Mouse (Mus musculus): Measurements from ENCODE around the gene Alg5. TPM values are rescaled to one million over a fixed set of nuclear protein-coding genes. Genes with fewer than 3 reads are reported as not detected.

The Alg5 gene
- total and polyA plus RNA-seq, 2 experiments from 2014 or later: 10.4 to 41.3 TPM

DNA sequence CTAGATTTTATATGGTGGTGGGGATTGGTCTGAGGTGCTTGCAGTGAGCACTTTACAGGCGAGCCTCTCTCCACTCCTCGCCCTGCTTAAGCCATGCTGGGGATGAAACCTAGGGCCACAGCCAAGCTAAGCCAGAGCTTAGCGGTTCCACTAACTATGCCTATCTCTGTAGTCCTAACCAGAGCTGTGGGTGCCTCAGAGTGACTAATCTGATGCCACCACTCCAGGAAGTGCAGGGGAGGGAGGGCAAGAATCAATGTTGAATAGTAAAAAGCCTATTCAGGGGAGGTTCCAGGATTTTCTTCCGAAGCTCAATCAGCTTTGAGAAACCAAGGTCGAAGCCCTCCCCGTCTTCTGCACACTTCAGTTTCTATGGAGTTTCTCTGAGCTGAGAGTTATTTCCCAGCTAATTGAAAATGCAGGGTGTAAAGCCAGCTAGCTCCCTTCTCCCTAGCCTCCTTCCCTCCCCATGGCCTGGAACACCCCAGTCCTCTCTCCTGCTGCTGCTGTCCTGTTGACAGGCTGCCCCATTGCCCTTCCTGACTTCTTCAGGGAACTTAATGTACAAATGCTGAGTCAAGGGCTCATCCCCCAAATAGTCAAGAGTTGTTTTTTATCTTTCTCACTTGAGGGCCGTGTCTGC lies 40.8 kb downstream of the Alg5 start:
- H3K4me2 ChIP-seq (ENCODE audit: low read depth, low read length): no peak overlapping the region
- DNase-seq (ENCODE audit: low spot score) (no peak), ATAC-seq (ENCODE audit: insufficient read depth, low read depth) (no peak)
- H3K36me3 ChIP-seq (replicated peaks; ENCODE audit: control insufficient read depth, insufficient read depth, low read length): no peaks in the 10 kb centered on the region
- no peak for TF ChIP-seq CTCF (IDR thresholded peaks at IDR 0.05; ENCODE audit: low read depth)
- no peak for TF ChIP-seq EP300 (IDR thresholded peaks at IDR 0.05; ENCODE audit: low read depth)
- H3K27me3 ChIP-seq (ENCODE audit: control insufficient read depth, insufficient read depth, low read length): no peaks in the 10 kb centered on the region
- WGBS: 59% methylated on average over 7 of the region's 7 CpGs
- H3K4me1 ChIP-seq (ENCODE audit: control insufficient read depth, insufficient read depth): no peaks in the 10 kb centered on the region
- H3K27ac ChIP-seq (ENCODE audit: low read depth): no peak overlapping the region
- H3K9ac ChIP-seq (replicated peaks; ENCODE audit: low read depth, low read length): no peak overlapping the region
- no peaks in the 10 kb centered on the region for H3K9me3 ChIP-seq (replicated peaks; ENCODE audit: control insufficient read depth, low read length)
- H3K4me3 ChIP-seq (ENCODE audit: low read depth, low read length): no peak overlapping the region

DNA sequence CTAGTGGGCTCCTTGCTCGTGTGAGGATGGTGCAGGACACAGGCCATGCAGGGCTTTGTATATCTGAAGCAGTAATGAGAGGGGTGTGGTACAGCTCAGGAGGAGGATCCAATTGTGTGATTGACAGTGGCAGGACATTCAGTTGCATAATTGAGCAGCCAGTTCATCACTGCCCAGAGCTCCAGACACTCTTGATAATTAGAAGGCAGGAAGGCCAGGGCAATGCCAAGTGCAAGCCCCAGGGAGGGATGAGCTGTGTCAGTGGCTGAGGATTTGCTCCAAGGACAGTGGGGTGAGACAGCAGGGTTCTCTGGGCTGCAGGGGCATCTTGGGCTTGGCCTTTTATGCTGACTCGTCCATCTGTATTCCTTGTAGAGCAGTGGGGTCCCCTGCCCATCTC lies 55.3 kb downstream of the Alg5 start:
- Histone ChIP-seq H3K4me3 (ENCODE audit: low read depth, low read length) (no peak overlapping the region), H3K36me3 (replicated peaks; ENCODE audit: control insufficient read depth, insufficient read depth, low read length) (0 out of 2 replicates have a peak, but pooled peaks cover 4% of the 10 kb centered on the region), H3K4me2 (ENCODE audit: low read depth, low read length) (no peak overlapping the region), H3K9ac (replicated peaks; ENCODE audit: low read depth, low read length) (no peak overlapping the region), H3K27me3 (ENCODE audit: control insufficient read depth, insufficient read depth, low read length) (no peaks in the 10 kb centered on the region), H3K9me3 (replicated peaks; ENCODE audit: control insufficient read depth, low read length) (peaks cover 6% of the 10 kb centered on the region; the same call in 1 of the 2 replicates), H3K27ac (ENCODE audit: low read depth) (no peak overlapping the region), H3K4me1 (ENCODE audit: control insufficient read depth, insufficient read depth) (no peaks in the 10 kb centered on the region)
- DNase-seq (ENCODE audit: low spot score): no peak
- WGBS: 61% methylated on average over 2 of the region's 2 CpGs
- ATAC-seq (ENCODE audit: insufficient read depth, low read depth): no peak
- TF ChIP-seq EP300 (IDR thresholded peaks at IDR 0.05; ENCODE audit: low read depth) (no peak), CTCF (IDR thresholded peaks at IDR 0.05; ENCODE audit: low read depth) (no peak)

DNA sequence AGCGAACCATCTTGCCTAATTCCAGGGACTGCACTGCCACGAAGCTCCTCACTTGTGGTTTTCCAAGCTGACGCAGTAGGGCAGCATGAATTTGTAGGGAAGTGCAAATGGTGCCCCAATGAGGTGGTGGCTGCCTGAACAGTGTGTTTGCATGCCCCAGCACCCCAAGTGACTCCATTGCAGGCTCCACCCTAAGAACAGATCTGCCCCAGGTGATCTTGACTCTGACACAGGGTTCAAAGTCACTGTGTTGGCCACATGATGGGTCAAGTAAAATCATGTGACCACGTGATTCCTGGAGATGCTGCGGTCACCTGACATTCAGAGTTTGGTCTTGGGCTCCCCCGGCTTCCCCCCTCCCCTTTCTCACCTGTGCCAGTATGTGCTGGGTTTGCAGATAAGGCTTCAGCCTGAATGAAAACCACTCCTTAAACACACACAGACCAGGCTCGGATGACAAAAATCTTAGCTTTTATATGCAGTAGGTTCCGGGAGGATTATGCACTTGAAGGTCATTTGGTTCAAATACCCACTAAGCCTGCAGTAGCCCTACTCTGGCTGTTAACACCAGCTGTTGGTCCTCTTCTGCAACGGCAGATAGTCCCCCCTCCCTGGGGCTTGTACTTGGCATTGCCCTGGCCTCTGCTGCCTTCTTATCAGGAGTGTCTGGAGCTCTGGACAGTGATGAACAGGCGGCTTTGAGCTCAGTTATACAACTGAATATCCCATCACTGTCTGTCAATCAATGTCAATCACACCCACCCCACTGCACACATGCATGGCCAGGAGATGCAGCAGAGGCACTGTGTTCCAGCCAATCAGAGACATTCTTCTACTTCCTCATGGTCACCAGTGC lies 56.7 kb downstream of the Alg5 start:
- H3K4me1 ChIP-seq (ENCODE audit: control insufficient read depth, insufficient read depth): no peaks in the 10 kb centered on the region
- TF ChIP-seq CTCF (IDR thresholded peaks at IDR 0.05; ENCODE audit: low read depth) (no peak), EP300 (IDR thresholded peaks at IDR 0.05; ENCODE audit: low read depth) (no peak)
- DNase-seq (ENCODE audit: low spot score) (no peak), ATAC-seq (ENCODE audit: insufficient read depth, low read depth) (0 out of 2 replicates have a peak, but pooled peaks have one; percentile 31)
- no peak overlapping the region for H3K27ac ChIP-seq (ENCODE audit: low read depth)
- no peaks in the 10 kb centered on the region for H3K27me3 ChIP-seq (ENCODE audit: control insufficient read depth, insufficient read depth, low read length)
- peaks cover 6% of the 10 kb centered on the region; the same call in 1 of the 2 replicates for H3K9me3 ChIP-seq (replicated peaks; ENCODE audit: control insufficient read depth, low read length)
- 56% methylated on average over 10 of the region's 10 CpGs for WGBS
- H3K9ac ChIP-seq (replicated peaks; ENCODE audit: low read depth, low read length): no peak overlapping the region
- H3K36me3 ChIP-seq (replicated peaks; ENCODE audit: control insufficient read depth, insufficient read depth, low read length): 0 out of 2 replicates have a peak, but pooled peaks cover 4% of the 10 kb centered on the region
- no peak overlapping the region for H3K4me2 ChIP-seq (ENCODE audit: low read depth, low read length)
- no peak overlapping the region for H3K4me3 ChIP-seq (ENCODE audit: low read depth, low read length)

DNA sequence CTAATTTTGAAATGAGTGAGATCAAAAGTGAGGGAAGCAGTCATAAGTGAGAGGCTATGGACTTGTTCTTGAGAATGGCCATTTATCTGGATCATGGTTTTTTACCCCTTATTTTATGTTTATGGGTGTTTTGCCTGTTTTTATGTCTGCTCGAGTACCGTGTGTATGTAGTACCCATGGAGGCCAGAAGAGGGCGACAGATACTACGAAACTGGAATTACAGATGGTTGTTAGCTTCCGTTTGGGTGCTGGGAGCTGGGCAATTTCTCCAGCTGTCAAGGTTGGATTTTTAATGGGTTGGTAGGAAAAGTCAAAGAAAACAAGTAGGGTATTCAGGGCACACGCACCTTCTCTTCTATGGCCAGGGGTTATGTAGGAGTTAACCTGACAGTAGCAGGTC lies 58.4 kb downstream of the Alg5 start:
- Histone ChIP-seq H3K4me1 (ENCODE audit: control insufficient read depth, insufficient read depth) (no peaks in the 10 kb centered on the region), H3K36me3 (replicated peaks; ENCODE audit: control insufficient read depth, insufficient read depth, low read length) (0 out of 2 replicates have a peak, but pooled peaks cover 4% of the 10 kb centered on the region), H3K4me3 (ENCODE audit: low read depth, low read length) (no peak overlapping the region), H3K27ac (ENCODE audit: low read depth) (no peak overlapping the region), H3K27me3 (ENCODE audit: control insufficient read depth, insufficient read depth, low read length) (no peaks in the 10 kb centered on the region), H3K9me3 (replicated peaks; ENCODE audit: control insufficient read depth, low read length) (peaks cover 6% of the 10 kb centered on the region; the same call in 1 of the 2 replicates), H3K4me2 (ENCODE audit: low read depth, low read length) (no peak overlapping the region), H3K9ac (replicated peaks; ENCODE audit: low read depth, low read length) (no peak overlapping the region)
- DNase-seq (ENCODE audit: low spot score) (no peak), ATAC-seq (ENCODE audit: insufficient read depth, low read depth) (no peak)
- WGBS: 86% methylated on average over 6 of the region's 6 CpGs
- TF ChIP-seq CTCF (IDR thresholded peaks at IDR 0.05; ENCODE audit: low read depth): no peak
- TF ChIP-seq EP300 (IDR thresholded peaks at IDR 0.05; ENCODE audit: low read depth): no peak

DNA sequence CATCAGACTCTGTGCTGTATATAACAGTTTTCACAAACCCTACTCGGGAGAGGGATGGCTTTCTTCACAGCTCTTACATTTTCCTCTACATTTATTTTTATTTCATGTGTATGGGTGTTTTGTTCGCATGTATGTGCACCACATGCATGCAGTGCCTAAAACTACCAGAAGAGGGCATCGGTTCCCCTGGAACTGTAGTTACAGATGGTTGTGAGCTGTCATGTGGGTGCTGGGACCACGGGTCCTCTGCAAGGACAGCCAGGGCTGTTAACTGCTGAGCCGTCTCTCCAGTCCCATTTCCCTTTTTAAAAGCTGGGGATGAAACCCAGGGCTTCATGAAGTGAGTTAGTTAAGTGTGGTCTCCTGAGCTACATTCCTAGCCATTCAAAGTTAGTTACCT lies 60.0 kb downstream of the Alg5 start:
- H3K27me3 ChIP-seq (ENCODE audit: control insufficient read depth, insufficient read depth, low read length): no peaks in the 10 kb centered on the region
- no peak overlapping the region for H3K27ac ChIP-seq (ENCODE audit: low read depth)
- no peak for TF ChIP-seq EP300 (IDR thresholded peaks at IDR 0.05; ENCODE audit: low read depth)
- TF ChIP-seq CTCF (IDR thresholded peaks at IDR 0.05; ENCODE audit: low read depth): no peak
- H3K9ac ChIP-seq (replicated peaks; ENCODE audit: low read depth, low read length): no peak overlapping the region
- 0 out of 2 replicates have a peak, but pooled peaks cover 4% of the 10 kb centered on the region for H3K36me3 ChIP-seq (replicated peaks; ENCODE audit: control insufficient read depth, insufficient read depth, low read length)
- no peak overlapping the region for H3K4me2 ChIP-seq (ENCODE audit: low read depth, low read length)
- ATAC-seq (ENCODE audit: insufficient read depth, low read depth): no peak
- 93% methylated on average over 5 of the region's 5 CpGs for WGBS
- DNase-seq (ENCODE audit: low spot score): no peak
- no peaks in the 10 kb centered on the region for H3K4me1 ChIP-seq (ENCODE audit: control insufficient read depth, insufficient read depth)
- no peak overlapping the region for H3K4me3 ChIP-seq (ENCODE audit: low read depth, low read length)
- H3K9me3 ChIP-seq (replicated peaks; ENCODE audit: control insufficient read depth, low read length): peaks cover 6% of the 10 kb centered on the region; the same call in 1 of the 2 replicates

Measured in heart, postnatal 0 days (tissue).